Mouse (Mus musculus): ENCODE measurements around the gene Prrx1.
A peak's percentile ranks its signal among the peaks of the same experiment; 100 is the strongest.

Prrx1 gene

GRCm38 (mm10) chr1:163313101-163313773, at the start of gene Prrx1:
Gene Prrx1, minus strand, starts transcription at chr1:163313710.
- DNase-seq (ENCODE audit: low read depth, low spot score): peak; percentile 11

DNA sequence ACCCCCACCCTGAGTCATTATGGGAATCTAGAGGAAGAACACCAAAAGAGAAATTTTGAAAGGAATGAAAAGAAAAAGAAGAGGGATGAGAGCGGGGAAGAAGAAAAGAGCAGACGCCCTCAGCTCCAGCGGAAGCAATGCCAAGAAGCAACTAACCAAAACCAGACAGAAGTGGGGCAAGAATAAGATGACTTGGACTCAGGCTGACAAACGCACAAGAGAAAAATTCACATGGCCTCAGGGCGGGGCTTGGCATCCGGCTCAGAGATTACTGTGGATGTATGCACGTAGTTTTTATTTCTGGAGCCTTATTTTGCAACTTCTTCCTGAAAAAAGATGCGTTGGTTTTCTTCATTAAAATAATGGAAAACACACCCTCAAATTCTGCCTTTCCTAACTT, 48.7 kb upstream of the Prrx1 start:
- DNase-seq (ENCODE audit: low read depth, low spot score): peak; percentile 23

GRCm38 (mm10) chr1:163361376-163361775, 47.9 kb upstream of the Prrx1 start:
- DNase-seq (ENCODE audit: low read depth, low spot score): peak; percentile 12

GRCm38 (mm10) chr1:163360796-163361195, 47.3 kb upstream of the Prrx1 start:
- DNase-seq (ENCODE audit: low read depth, low spot score): no peak

- no peak for DNase-seq (ENCODE audit: low read depth, low spot score)
Observed at GRCm38 (mm10) chr1:163359521-163359920, 46.0 kb upstream of the Prrx1 start.

DNA sequence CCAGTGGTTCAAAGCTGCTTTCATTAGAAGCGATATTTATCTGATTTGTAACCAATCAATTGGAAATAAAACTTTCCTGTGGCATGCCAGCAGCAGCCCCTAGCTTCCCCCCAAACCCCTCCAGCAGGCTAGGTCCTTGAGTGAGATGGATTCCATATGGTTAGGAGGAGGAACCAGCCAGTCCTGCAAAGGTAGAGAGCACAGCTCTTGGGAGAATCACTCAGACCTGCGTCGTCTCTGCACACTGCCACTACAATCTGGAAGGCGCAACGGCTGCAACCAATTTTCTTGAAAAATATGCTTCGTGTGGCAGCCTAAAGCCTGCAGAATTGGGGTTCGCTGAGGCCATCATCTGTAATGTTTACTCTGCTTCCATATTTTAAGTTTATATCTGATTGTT, 44.7 kb upstream of the Prrx1 start:
- DNase-seq (ENCODE audit: low read depth, low spot score): no peak

- no peak for DNase-seq (ENCODE audit: low read depth, low spot score)
Observed at GRCm38 (mm10) chr1:163357733-163358132, 44.2 kb upstream of the Prrx1 start.

DNA sequence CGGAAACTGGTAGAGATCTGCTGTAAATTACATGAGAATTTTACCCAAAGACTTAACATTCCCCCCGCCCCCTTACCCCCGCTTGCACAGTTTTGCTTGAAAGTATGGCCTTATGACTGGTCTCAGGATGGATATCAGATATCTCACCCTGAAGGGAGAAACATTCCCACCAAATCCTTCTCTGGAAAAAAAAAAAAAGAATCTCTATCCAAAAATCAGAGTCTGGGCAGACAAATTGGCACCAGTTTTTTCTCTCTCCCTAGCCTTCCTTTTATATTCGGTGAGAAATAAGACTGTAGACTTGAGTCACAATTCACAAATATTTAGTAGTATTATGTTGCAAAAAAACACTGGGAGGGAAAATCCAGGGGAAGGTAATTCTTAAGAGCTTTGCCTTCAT, 42.7 kb upstream of the Prrx1 start:
- no peak for DNase-seq (ENCODE audit: low read depth, low spot score)

- no peak for DNase-seq (ENCODE audit: low read depth, low spot score)
Observed at GRCm38 (mm10) chr1:163355626-163356156, 42.2 kb upstream of the Prrx1 start.

- peak; percentile 6 for DNase-seq (ENCODE audit: low read depth, low spot score)
Observed at GRCm38 (mm10) chr1:163350988-163351387, 37.5 kb upstream of the Prrx1 start.

GRCm38 (mm10) chr1:163345541-163345940, 32.0 kb upstream of the Prrx1 start:
- DNase-seq (ENCODE audit: low read depth, low spot score): no peak

- peak; percentile 7 for DNase-seq (ENCODE audit: low read depth, low spot score)
Observed at GRCm38 (mm10) chr1:163344931-163345330, 31.4 kb upstream of the Prrx1 start.

DNA sequence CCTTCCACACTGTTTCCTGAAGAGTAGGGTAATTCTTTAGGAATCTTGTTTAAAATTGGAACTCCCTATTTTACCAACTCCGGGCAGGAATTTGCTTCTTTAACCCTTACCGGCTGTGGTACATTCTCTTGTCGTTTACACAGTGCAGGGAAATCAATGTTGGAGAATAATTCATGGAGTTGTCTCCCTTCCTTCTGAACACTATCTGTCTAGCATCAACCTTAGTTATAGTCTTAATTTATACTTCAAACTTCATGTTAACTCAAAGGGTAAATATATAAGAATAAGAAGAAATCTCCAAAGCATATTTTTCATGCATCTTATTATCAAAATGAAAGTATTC, 25.7 kb upstream of the Prrx1 start:
- DNase-seq (ENCODE audit: low read depth, low spot score): no peak

DNA sequence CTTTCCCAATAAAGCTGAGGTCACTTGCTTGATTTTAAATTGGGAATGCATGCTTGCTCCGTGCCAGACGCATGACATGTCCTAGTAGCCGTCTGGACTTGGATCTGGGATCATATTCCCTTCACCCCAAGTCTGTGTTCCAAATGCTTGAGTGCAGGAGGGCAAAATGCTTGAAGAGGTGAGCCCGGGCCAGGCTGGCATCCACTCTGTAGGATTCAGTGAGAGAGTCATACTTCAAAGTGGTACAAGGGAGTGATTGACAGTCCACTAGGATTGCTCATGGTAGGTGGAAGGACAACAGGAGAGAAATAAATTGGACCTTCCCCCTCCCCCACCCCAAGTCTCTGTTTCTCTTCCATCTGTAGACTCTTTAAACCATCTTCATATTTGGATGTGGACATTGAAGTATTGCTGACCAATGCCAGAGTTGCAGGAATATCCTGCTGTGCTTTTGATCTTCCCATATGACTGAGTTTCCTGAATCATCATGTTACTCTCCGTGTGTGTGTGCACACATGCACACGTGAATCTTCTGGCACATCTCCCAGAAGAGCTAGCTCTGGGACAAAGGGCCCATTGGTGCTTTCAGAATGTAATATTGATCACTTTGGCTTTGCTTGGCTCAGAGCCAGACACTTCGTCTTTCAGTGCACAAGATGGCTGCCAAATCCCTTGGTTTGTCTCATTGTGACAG, 25.2 kb upstream of the Prrx1 start:
- peak; percentile 5 for DNase-seq (ENCODE audit: low read depth, low spot score)

DNA sequence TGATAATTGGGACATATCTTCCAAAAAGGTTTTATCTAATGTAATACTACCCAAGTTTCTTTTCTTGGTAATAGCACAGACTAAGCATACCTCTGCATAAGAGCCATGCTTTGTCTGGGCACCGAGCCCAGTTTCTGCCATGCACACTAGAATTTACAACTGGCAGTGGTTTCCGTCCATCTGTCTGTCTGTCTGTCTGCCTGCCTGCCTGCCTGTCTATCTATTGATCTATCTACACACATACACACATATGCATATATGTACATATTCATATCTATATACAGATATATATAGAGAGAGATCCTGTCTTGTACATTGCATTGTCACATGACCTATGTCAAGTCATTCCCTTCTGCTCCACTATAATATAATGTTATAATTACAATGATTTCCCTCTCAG, 24.3 kb upstream of the Prrx1 start:
- DNase-seq (ENCODE audit: low read depth, low spot score): peak; percentile 35

GRCm38 (mm10) chr1:163327279-163327678, 13.8 kb upstream of the Prrx1 start:
- no peak for DNase-seq (ENCODE audit: low read depth, low spot score)

DNA sequence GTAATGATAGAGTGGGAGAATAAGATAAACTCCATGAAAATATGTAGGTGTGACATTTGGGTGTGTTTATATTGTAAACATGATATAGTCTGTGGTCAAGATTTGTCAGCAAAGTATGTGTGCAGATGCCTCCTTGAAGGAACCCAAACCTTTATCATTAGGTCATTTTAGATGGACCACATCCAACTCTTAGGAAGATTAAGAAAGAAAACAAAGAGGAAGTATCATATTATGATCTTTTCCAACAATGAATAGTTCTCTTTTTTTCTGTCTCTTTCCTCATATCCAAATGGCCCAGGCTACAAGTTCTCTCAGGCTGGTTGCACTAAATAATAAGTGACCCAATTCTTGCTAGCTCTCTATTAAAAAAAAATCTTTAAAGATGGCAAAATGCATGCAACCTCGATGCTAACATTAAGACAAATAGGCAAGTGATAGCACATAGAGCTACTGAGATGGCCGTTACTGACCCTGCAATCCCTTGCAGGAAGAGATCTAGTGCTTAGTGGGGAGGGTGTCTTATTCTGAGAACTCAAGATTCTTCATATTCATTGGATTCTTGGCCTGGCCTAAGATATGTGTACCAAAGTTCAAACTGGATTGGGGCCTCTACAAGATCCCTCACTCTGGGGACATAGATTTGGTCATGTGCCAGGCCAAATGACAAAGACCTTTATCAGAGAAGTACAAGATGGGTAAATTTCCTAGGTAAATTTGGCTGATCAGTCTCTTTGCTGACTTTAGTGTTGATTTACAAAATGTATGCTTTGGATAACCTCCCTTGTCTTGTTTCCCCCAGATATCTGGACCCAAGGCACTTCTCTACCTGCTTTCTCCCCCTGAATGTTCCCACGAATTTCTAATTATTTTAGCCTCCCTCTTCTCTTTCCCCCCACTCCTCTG, 6.4 kb upstream of the Prrx1 start:
- no peak for DNase-seq (ENCODE audit: low read depth, low spot score)

DNA sequence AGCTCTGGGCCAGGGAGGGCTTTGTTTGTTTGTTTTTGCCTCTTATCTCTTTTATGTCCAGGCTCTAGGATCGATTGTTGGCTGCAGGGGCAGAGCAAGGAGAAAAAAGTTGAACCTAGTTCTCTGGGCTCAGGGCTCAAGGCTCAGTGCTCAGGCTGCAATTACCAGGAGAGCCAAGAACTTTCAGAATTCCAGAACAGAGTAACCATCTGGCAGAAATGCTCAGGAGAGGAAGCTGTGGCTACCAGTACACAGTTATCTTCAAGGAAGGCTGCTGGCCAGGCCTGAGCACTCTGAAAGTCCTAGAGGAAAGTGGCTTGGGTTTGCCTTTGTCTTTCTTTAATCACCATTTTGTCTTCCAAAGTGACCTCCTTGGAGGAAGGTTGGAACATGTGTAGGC, 3.4 kb upstream of the Prrx1 start:
- no peak for DNase-seq (ENCODE audit: low read depth, low spot score)

GRCm38 (mm10) chr1:163314829-163315301, 1.4 kb upstream of the Prrx1 start:
- DNase-seq (ENCODE audit: low read depth, low spot score): no peak

GRCm38 (mm10) chr1:163313921-163314725, 613 bp upstream of the Prrx1 start:
- DNase-seq (ENCODE audit: low read depth, low spot score): peak; percentile 14
